Mouse (Mus musculus) liver, adult (tissue): ENCODE data around the gene Gatad2b.

Experiments used
- GATA4 ChIP-seq: IDR thresholded peaks from 2 replicates; pipeline ENCODE4 v1.6.1; 2014; ENCODE audit warnings: mild to moderate bottlenecking, low read length; ENCODE audit not compliant: insufficient replicate concordance

The Gatad2b gene

DNA sequence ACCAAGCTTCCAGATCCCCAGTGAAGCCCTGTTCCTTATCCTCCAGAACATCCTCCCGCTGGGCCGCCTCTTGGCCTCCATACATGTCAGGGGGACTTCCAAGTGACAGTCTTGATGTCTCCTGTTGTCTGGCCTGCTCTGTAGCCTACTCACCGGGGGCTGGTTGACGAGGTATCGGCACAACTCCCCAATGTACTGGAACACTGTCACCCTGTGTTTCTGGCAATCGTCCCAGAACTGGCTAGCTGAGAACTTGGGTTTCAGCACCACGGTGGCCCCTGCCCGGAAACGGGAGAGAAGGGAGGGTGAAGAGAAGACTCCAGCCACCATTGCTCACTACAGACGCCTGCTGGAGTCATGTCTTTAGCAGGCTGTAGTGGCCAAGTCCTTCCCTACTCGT, 94.5 kb downstream of the Gatad2b start:
- no peak for TF ChIP-seq GATA4

DNA sequence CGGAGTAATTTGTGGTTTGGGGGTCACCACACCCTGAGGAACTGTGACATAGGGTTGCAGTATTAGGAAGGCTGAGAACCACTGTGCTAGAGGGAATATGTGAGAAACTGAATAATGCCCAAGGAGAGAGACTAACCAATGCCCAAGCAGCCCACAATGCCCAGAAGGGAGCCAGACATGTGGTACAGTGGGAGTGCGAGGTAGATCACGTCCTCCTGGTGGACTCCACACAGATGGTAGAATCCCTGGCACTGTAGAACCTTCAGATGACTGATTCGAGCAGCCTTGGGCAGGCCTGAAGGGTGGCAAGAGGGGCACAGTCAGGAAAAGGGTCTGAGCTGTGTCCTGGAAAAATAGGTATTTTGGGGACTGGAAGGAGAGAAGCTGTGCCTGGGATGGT, 95.2 kb downstream of the Gatad2b start:
- no peak for TF ChIP-seq GATA4

DNA sequence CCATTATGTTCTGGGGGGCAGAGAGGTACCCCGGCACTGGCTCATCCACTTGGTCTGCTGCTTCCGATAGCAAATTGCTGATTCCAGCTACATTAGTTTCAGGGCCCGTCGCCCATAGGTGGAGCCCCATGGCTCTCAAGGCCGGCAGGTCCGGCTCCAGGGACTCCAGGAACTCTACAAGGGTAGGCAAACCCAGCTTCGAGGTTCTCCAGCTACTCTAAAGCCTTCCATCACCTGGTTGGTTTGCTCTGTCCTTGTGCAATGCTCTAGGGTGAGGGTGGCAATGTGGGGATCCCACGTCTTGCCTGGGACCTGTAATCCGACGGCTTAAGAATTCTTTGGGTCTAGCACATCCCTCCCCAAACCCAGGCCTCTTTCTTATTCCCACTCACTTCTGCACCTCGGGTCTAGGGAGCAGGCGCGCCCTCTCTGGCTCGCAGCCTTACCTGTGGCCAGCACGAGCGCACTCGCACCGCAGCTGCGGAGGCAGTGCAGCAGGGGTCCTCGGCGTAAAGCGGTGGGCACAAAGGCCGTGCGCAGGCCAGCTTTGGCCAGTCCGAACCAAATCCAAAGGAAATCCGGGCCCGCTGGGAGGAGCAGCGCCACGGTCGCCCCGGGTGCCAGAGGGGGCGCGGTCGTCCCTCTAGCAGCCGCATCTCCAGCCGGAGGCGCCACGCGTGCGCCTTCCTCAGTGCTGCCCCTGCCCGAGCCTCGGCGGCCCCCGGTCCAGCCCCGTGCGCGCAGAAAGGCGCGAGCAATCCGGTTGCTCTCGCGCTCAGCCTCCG, 95.9 kb downstream of the Gatad2b start:
- no peak for TF ChIP-seq GATA4

DNA sequence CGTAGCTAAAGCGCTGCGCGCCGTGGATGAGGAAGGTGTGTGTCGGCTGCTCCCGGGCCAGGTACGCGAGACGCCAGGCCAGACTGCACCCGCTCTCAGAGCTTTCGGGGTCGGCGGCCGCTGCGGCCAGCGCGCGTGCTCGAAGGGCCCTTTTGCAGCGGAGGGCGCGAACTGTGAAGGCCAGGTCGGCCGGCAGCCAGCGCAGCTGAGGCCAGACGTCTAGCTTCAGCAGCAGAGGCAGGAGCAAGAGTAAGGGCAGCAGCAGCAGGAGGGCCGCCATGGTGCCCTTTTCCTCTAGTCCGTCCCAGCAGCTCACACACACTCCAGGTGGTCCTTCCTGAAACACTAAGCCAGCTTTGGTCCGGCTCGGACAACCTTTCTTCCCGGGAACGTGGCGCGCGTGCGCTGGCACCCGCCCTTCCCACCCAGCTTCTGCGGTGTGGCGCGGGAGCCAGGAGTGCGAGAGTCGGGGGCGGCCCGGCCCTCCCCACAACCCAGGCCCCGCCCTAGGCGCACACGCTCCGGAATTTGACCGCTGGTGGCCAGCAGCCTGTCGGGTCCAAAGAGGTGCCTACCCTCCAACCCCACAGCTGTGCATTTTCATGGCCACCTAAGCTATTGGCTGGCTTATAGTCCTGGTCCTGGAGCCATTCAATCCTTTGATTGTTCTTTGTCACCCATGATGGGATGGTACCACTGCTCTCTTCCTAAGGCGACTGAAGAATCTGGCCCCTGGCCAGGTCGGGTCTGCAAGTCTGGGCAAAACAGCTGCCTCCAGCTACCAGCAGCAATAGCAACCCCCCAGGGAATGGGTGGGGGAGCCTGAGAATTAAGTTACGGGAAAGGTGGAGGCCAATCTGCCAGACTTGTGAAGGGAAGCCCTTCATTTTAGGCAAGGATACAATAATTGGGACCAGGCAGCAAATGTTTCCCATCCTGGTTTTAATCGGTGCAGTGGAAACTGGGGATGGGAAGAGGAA, 96.8 kb downstream of the Gatad2b start, which contains the start of gene Slc27a3:
Slc27a3 (minus strand) TSS at position 428 of the 980 bp plus-strand sequence.
- TF ChIP-seq GATA4, result no peak

DNA sequence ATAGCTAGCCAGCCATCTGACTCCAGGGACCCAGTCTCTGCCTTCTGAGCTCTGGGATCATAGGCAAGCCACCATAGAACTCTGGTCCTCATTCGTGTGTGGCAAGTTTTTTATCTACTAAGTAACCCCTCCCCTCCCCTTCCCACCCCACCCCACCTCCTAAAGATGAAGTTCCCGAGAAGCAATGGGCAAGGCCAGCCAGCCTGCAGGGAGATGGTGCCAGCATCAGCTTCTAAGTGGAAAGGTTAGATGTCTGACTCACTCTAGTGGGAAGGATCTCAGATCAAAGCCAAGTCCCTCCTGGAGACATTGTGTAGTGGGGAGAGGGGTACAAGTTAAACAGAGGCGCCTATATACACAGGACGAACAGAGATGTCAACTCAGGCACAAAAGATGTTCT, 98.0 kb downstream of the Gatad2b start:
- TF ChIP-seq GATA4, result no peak

DNA sequence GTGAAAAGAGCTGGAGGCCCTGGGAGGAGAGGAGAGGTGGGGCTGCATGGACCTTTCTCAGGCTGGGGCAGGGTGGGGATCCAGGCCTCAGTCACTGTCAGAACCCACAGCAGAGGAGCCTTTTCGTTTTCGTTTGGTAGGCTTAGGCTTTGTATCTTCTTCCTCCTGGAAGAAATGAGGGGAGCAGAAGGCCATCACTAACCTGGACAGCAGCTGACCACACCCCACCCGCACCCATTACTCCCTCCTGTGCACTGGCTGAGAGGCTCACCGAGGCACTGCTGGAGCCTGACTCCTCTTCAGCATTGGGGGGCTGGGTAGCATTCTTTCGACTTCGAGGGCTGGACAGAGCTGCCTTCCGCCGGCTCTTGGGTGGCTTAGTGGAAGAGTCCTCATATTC, 99.0 kb downstream of the Gatad2b start:
- no peak for TF ChIP-seq GATA4

DNA sequence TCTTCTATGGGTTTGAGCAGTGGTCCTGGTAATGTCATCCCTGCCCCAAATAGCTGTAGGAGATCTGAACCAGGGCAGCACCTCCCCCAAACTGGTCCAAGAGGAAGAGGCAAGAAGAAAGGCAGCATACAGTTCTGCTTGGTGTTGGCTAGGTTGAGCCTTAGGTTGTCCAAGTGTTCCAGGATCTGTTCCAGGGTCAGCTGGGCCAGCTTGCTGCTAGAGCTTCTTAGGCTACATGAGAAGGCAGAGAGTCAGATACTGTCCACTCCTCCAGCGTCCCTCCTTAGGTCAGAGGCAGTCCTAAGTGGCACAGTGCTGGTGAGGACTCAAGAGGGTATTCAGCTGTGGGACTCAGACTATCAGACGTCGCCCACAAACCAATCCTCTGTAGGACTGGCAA, 99.7 kb downstream of the Gatad2b start:
- TF ChIP-seq GATA4, result no peak

DNA sequence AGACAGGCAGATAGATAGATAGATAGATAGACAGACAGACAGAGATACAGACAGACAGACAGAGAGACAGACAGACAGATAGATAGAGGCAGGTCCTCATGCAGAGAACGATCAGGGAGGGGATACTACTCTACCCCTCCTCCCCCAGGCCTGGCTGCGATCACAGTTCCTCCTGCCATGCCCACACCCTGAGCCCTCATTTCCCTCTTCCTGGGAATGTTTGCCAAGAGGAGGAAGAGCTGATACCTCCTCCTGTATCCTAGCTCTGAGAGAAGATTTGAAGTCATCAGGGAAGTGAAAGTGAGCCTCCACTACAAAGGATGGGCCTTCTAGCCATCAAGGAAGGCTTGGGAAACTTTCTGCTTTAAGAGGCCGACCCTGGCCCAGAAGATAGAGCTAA, 102.7 kb downstream of the Gatad2b start:
- no peak for TF ChIP-seq GATA4

DNA sequence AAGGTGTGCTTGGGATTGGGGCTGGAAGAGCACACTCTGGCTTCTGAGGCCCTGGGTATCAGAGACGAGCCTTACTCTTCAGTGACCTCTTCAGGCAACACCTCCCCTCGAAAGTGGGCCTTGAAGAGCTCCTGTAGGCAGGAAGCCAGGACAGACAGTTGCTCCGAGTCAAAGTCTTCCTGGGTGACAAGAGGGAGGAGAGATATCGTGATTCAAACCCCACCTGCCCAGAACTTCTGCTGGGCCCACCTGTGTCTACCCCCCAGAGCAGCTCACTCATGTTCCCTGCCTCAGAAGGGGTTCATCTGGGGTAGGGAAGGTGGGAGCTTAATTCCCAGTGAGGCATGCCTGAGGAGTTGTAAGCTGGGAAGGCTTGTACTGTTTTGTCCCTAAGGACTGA, 108.0 kb downstream of the Gatad2b start:
- TF ChIP-seq GATA4, result no peak

DNA sequence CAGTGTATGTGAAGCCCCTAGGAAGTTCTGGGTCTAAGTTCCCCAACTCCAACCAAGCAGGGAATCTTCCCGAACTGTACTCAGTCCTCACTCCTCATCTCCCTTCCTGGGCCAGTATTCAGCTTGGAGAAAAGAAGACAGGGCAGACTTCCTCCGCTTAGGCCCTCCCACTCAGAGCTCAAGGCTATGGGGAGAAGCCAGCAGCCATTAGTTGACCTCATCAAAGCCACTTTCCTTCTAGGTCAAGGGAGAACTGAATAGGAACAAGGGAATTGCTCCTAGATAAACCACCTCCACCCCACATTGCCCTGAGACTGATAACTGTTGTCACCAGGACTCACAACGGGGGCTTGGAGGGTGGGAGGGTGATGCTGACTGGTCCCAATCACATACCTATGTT, 111.1 kb downstream of the Gatad2b start:
- TF ChIP-seq GATA4, result no peak

DNA sequence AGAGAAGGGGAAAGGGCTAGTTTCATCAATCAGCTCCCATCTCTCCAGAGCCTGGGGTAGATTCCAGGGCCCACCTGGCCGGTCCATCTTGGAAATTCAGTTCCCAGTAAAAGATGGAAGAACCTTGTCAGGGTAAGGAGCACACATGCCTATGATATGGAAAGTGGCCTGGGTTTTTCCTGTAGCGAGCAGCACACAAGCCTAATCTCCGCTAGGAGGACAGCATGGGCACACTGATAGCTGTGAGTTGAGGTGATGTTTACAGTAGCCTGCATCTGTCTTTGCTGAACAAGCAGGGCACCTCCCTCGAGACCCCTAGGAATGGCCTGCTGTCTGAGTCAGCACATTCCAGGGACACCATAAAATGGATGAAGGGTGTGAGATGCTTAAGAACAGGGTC, 111.6 kb downstream of the Gatad2b start:
- no peak for TF ChIP-seq GATA4

DNA sequence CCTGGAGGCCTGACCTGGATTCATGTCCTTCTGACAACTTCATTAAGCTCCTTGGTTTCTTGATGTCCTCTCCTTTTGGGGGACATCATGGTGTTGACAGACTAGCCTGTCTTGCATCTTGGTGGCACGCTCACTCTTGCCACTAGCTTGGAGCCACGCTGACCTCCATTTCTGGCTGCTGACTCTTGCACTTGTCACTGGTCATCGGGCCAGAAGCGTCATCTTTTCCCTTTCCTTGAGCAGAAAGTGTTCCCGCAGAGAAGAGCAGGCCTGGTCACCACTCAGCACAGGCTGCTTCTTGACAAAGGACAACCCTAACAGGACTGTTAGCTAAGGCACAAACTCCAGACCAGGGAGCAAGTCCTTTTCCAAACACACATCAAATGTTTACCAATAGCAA, 113.4 kb downstream of the Gatad2b start:
- no peak for TF ChIP-seq GATA4

DNA sequence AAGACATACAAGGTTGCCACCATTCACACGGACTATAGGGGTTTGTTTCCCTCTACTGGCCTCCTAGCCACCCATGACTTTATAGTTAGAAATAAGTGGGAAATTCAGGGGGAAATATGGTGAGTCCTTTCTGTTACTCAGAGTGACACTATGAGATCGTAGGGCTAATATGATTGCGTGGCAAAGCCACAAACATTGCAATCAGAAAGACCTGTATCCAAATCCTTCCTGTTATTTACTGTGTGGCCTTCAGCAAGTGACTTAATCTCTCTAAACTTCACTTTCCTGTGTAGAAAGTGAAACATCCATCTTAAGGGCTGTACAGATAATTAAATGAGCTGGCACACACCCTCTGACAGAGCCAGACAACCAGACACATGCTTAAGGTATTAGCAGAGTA, 115.7 kb downstream of the Gatad2b start:
- TF ChIP-seq GATA4, result no peak

DNA sequence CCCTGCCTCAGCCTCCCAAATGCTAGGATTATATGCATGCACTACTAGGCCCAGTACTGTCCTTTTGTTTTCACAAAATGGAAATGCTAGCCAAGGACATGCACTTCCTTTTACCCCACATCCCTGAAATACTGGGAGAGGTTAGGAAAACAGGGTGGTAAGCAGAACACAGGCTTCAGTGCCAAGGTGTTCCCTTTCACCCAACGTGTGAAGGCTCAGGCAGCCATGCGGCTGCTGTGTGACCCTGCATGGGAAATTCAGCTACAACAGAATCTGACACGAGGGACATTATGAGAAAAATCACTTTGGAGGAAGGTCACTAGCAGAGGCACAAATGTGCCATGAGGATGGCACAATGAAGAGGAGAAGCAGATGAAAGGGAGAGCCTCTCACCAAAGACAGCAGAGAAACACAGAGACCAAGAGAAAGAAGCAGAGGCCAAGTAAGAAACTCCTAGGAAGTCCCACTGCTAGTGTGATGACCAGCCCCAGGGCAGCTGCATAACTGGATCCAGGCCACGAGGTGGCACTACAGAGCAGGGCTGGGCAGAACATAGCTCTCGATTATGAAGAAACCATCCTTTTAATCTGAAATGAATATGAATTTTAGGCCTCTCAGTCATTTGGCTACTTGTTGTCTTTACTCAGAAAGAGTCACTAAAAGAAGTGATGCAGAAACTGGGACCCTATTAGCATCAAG, 119.5 kb downstream of the Gatad2b start:
- no peak for TF ChIP-seq GATA4

DNA sequence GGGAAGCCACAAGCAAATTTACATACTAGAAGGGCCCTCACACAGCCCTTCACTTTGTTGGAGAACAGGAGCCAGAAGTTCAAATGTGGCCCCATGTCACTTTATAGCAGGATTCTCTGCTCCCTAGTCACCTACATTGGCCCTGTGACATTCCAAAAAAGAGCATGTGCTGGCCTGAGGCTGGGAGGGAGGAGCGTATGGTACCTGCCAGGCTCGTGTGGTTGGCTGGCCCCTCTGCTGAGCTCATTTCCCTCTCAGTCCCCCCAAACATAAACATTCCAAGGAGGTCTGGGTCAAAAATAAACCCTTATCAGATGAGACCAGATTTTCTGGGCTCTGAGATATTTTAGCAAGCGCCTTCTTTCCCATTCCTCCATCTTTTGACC, 120.0 kb downstream of the Gatad2b start:
- no peak for TF ChIP-seq GATA4
